Mouse (Mus musculus): ENCODE results near the gene Clrn3. TPM values are rescaled to one million over a fixed set of nuclear protein-coding genes. Genes with fewer than 3 reads are reported as not detected.
"Not testable (repeated sequence)": the region's sequence is repeated elsewhere in the genome, so short reads cannot be mapped to it uniquely, and the experiment has no call there.

Clrn3 gene
- total RNA-seq (2021): not detected
- long read RNA-seq, experiment 1: 0 reads
- long read RNA-seq, experiment 2: 0 reads

DNA sequence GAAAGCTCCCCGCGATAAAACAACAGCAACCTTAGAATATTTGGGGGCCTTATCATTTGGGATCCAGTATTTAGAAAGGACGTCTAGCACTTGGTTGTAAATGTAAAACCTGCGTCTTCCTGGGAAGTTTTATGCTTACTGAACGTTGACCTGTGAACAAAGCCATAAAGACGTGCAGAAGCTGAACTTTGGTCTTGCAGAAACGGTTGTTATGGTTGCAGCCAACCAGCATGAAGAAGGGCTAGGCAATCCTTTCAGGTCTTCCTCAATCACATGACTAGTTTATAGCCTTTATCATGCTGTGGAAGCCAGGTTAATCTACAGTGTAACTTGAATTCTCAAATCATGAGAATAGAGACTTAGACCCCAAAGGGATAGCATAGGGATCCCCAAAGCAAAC is at the start of gene Clrn3:
Gene Clrn3 (minus strand): TSS at position 140 of the 400 bp plus-strand sequence.
- intact Hi-C loops (cut with DNase I): no loop called here
- DNase-seq (ENCODE audit: low spot score in 2 of 2): no peak

DNA sequence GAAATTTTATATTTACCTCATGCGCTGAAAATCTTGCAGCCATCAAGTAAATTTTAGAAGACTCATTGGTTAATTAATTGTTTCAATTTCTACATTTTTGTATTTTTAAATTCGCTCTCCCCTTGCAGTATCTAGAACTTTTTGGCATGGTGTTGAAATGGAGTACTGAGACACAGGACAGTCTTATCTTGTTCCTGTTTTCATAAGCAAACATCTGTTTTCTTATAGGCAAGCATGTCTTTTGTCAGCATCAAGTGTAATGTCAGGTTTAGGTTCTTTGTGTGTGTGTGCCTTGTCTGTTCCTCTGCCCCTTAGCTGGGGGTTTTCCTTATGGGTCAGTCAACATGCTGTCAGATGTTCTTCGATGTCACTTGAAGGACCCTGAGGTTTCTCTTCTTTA is 47.9 kb upstream of the Clrn3 start:
- no peak for DNase-seq (ENCODE audit: low spot score in 2 of 2)
- intact Hi-C loops (cut with DNase I): no loop called here

DNA sequence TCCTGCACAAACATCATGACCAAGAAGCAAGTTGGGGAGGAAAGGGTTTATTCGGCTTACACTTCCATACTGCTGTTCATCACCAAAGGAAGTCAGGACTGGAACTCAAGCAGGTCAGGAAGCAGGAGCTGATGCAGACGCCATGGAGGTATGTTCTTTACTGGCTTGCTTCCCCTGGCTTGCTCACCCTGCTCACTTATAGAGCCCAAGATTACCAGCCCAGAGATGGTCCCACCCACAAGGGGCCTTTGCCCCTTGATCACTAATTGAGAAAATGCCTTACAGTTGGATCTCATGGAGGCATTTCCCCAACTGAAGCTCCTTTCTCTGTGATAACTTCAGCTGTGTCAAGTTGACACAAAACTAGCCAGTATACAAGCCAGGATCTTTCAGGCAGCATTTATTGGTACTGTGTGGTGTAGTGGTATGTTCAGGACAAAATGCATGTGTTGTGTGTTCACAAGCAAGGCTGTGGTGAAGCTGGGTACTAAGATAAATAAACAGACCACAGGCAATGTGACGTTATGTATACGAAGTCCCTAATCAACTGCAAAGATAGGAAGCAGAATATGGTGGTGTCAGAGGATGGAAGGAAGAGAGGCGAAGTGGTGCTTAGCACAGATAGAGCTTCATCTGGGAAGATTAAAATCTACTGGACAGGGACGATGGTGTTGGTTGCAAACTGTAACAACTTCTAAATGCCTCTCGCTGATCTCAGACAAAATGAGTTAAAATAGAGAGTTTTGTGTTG is 47.0 kb upstream of the Clrn3 start:
- not testable (repeated sequence) for DNase-seq (ENCODE audit: low spot score in 2 of 2)

DNA sequence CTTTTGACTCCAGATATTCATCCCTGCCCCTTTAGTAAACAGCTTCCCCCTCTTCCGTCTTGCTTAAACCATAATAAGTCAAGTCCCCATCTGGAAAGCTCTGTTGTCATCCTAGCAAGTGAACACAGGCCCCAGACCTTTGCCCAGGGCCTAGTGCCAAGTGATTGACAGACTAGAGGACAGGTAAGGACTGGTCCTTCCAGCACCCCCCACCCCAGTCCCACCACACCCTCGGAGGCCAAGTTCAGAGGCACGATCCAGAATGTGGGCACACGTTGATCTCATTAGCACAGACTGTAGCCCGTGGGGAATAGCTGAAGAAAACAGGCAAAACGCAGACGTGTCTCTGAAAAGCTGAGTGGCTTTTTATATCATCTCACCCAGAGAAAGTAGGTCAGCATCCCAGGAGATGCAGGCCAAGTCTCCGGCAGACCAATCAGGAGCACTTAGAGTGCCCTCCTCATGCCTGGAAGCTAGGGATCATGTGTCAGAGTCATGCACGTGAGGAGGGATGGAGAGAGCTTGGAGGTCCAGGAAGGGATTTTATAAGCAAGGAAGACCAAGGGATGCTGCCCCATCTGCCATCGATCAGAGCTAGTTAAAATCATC is 43.6 kb upstream of the Clrn3 start:
- no peak for DNase-seq (ENCODE audit: low spot score in 2 of 2)
- intact Hi-C loops (cut with DNase I): no loop called here

More for the DNA sequence above, 47.0 kb upstream of the Clrn3 start:
- intact Hi-C loops (cut with DNase I): not testable (repeated sequence)

DNA sequence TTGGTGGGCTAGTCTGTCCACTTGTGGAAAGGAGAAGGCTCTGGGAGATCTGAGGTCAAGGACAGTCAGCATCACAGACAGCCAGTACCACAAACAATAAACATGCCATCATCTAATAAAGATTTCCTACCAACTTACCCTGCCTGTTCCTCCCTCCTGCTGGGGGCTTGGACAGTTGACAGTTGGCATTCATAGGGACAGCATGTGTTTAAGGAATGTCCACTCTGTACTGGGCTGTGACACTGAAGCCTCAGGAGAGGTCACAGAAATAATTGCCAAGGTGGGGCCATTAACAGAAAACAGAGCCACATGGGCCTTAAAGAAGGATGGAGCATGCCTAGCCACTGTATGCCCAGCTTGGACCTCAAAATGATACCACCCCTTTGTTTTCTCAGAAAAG is 42.9 kb upstream of the Clrn3 start:
- intact Hi-C loops (cut with DNase I): no loop called here
- DNase-seq (ENCODE audit: low spot score in 2 of 2): no peak

DNA sequence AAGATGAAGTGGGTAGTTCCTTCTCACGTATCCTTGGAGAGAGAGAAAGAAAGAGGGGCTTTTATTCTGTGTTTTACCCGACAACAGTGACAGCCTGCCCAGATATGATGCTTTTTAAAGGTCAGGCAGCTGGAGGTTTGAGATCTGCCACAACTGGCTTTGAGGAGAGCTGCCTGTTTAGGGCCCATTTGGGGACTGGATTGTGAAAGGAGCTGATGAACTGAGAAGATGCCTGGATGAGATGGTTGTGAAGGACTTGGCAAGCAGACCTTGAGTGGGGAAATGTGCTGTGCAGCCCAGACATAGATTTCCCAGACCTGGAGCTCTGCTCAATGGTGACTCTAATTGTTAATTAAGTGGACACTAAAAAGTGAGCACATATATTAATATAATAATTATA is 40.1 kb upstream of the Clrn3 start:
- intact Hi-C loops (cut with DNase I): no loop called here
- no peak for DNase-seq (ENCODE audit: low spot score in 2 of 2)

DNA sequence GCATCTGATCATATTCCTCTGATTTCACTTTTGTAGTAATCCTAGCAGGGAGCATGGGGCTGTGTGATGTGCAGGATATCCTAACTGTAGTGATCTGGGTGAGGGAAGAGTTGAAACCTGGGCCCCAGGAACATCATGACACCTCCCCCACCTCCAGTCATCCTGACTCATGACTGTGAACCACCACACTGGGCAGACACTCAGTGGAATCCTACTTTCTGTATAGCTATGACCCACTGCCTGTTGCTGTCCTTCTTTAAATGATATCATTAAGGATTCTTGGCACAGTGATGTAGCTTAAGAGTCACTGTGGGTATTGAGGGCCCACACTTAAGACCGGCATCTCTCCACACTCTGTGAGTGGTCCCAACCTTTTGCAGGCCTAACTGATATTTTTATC is 39.1 kb upstream of the Clrn3 start:
- DNase-seq (ENCODE audit: low spot score in 2 of 2): no peak
- intact Hi-C loops (cut with DNase I): no loop called here

DNA sequence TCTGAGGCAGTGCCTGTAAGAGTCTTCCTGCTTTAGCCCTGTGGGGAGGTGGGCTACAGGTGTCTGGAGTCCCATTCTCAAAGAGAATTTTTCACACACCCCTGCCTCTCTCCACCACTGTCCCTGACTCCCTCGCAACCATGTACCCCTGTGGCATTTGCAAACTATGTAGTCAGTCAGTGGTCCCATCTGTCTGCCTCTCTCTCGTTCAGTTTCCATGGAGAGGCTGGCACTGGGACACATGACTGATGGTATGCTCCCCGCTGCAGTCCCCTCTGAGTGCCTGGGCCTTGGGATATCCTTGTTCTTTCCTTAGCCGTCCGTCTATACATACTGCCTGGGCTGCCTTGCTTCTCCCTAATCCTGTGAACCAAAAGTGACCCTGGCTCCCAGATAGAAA is 37.6 kb upstream of the Clrn3 start:
- intact Hi-C loops (cut with DNase I): no loop called here
- DNase-seq (ENCODE audit: low spot score in 2 of 2): no peak

DNA sequence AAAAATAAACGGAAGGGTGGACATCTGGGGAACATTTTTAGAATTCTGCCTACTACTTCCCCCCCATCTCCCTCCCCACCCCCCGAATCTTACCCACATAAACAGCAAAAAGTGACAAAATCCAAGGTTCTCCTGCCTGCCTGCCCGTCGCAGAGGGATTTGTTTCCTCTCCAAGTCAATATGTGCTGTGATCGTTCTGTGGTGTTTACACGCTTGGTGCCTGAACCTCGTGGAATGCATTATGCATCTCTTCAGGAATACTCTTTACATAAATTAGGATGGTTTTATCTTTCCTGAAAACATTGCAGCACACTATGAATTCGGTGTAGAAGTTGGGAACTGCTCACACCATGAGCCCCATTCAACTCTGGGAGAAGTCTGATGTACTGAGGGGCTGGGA is 35.6 kb upstream of the Clrn3 start:
- intact Hi-C loops (cut with DNase I): no loop called here

DNA sequence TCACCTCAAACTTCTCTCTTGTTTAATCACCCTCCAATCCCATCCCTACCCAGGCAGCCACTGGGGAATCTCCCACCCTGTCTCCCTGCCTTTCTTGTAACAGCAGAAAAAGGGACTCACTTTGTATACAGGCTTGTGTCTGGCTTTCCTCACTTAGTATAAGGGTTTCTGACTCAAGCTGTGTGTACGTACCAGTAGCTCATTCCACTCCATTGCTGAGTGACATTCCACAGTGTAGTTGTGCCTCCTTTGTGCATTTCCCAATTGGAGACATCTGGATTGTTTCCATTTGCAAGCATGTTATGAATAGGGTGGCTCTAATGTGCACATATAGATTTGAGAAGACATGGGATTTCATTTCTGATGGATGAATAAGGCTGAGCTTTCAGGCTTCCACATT is 31.8 kb upstream of the Clrn3 start:
- no peak for DNase-seq (ENCODE audit: low spot score in 2 of 2)
- intact Hi-C loops (cut with DNase I): no loop called here

More for the DNA sequence above, 35.6 kb upstream of the Clrn3 start:
- DNase-seq (ENCODE audit: low spot score in 2 of 2): no peak

DNA sequence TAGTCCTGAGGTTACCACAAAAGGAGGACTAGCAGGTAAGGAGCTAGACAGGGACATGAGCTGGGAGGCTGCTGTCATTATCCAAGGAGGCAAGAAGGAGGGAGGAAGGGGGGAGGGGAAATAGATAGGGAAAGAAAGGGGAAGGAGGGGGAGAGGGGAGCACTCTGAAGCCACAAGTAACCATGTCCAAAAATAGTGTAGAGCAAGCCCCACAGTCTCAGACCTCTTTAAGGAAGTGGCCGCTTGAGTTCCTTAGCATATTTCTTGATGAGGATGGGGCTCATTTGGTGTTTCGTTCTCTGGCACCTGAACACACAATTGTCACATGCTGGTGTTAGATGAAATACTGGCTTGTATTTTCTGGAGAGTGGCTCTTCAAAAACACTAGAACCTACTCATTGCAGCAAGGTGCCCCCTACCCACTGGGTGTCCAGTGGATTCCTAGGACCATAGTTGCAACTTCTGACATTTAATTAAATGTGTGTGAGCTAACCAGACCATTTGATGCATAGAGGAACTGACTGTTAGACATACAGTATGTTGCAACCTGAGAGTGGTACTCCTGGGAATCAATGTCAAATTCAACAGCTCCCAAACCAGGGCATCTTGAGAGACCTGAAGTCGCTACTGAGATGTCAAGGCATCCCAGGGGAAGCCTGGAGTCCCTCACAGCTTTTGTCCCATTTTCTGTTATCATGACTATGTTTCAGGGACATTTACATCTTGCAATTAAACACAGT is 28.4 kb upstream of the Clrn3 start:
- DNase-seq (ENCODE audit: low spot score in 2 of 2): no peak
- intact Hi-C loops (cut with DNase I): no loop called here

DNA sequence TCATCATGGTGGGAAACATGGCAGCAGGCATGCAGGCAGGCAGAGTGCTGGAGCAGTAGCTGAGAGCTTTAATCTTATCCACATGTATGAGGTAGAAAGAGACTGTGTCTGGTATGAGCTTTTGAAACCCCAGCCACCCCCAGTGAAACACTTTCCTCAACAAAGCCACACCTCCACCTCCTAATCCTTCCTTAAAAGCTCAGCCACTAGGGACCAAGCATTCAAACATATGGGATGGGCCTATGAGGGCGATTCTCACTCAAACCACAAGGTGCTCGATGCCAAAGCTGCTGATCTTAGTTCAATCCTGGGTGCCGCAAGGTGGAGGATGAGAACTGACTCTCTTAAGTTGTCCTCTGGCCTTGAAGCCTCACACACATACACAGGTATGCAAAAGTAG is 25.1 kb upstream of the Clrn3 start:
- intact Hi-C loops (cut with DNase I): no loop called here
- DNase-seq (ENCODE audit: low spot score in 2 of 2): no peak

DNA sequence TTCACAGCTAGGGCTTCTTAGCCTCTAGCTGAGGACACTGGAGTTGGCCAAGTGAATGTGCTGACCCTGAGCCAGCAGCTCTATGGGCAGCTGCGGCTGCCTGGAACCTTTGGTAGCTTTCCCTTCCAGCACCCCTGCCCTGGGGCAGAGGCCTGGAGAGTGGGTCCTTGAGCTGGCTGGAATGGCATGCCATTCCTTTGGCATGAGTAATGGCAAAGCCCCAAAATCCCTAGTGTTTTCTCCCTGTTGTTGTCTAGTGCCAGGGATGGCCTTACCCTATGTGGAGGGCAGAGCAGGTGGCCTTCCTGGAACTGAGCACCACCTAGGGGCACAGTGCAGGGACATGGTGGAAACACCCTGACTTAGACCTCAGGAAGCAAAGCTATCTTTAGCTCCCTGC is 23.1 kb upstream of the Clrn3 start:
- DNase-seq (ENCODE audit: low spot score in 2 of 2): no peak
- intact Hi-C loops (cut with DNase I): no loop called here

DNA sequence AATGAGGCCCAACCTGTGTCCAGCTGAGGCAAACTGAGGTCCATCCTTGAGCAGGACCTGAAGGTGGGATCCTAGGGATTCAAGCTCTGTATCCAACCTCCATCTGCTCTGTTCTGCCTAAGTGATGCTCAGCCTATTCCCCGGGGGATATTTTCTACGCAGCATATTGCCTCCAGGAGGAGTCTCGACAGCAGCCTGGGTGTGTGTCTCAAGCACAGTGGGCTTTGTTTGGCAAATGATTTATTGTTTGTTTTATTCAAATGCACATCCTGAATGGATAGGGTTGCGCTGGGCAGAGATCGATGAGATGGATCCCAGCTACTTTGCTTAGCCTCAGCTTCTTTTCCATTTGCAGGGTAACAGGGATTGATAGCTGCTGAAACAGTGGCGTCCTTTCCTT is 20.0 kb upstream of the Clrn3 start:
- no peak for DNase-seq (ENCODE audit: low spot score in 2 of 2)

DNA sequence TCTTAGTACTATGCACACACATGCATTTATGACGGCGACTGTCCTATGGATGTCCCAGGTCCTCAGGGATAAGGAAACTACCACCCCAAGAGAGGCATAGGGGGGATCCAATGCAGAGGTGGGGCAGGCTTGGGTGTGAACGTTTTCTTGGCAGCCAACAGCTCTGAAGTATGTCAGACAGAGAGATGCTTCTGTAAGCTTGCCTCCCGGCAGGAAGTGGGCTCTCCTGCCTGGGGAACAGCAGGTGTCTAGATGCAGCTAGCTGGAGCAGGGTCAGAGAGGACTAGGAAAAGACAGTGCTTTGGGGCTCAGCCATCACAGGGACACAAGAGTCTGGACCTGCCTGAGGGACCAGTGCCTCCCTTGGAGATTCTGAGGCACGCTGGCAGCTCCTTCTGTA is 18.1 kb upstream of the Clrn3 start:
- DNase-seq (ENCODE audit: low spot score in 2 of 2): no peak
- intact Hi-C loops (cut with DNase I): loop anchor here (5.0 kb wide), 1 partner anchor 36 kb away; no protein-coding TSS in a partner anchor

More for the DNA sequence above, 20.0 kb upstream of the Clrn3 start:
- intact Hi-C loops (cut with DNase I): loop anchor here (5.0 kb wide), 1 partner anchor 34 kb away; no protein-coding TSS in a partner anchor

DNA sequence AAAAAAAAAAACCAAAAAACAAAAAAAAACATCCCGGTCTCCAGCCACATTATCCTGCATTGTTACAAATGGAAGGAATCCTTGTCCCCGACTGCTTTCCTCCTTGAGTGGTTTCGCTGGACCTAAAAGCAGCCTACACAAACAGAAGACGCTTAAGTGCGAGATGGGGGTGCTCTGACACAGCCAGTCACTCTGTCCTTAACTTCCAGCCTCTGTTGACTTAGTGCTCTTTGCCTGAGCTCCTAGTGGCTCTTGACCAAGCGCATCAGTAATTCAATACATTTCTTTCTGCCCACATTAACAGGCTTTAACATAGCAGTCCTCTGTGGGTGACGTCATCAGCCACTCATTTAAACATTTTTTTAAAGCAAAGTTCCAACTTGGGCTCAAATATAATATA is 17.5 kb upstream of the Clrn3 start:
- intact Hi-C loops (cut with DNase I): loop anchor here (5.0 kb wide), 1 partner anchor 36 kb away; no protein-coding TSS in a partner anchor
- no peak for DNase-seq (ENCODE audit: low spot score in 2 of 2)

DNA sequence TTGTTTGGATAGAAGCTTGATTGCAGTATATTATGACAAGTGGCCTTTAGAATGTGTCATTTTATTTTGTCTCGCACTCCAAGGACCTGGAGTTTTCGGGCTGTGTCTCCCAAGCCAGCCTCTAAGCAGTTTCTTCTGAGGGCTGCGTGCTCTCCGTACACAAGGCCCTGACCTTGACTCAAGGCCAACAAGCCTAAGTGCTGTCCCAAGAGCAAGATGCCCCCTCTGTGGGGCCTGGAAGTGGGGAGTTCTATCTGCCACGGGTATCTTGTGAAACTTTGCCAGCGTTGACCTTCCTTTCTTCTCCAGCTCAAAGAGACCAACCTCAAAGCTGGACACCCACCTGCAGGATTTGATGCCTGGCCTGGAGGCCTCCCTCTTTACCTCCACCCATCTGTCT is 15.9 kb upstream of the Clrn3 start:
- intact Hi-C loops (cut with DNase I): no loop called here
- no peak for DNase-seq (ENCODE audit: low spot score in 2 of 2)

DNA sequence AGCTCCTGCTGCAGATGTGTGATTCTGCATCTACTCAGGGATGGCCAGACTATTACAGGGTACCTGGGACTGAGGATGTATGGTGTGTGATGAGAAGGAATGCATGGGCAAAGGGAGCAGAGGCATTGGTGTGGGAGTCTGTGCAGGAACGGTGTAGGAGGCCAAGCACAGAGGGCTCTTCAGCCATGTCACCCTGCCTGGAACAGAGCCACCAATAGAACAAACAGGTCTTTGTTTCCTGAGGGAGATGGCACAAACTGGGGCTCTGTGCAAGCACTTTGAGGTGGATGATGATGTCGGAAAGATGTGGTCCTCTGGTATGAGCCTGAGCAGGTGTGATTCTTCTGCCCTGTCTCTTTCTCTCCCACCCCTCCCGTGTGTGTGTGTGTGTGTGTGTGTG is 14.6 kb upstream of the Clrn3 start:
- DNase-seq (ENCODE audit: low spot score in 2 of 2): peak in 1 of 2 experiments; percentile 37
- intact Hi-C loops (cut with DNase I): no loop called here

DNA sequence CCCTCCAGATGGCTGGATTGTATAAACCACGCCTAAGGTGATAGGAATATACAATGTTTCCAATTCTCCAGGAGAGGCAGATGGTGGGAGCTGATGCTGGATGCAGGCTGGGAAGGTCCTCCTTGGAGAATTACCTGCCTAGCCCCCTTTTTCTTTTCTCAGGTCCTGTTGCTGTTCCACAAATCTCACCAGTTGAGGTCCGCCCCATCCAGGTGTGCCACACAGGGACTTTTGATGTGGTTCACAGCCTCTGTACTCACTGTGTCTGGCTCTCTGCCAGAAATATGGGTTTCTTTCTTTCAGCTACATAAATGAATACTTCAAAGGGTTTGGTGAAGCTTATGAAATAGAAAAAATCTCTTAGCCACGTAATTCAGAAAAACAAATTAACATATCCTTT is 13.8 kb upstream of the Clrn3 start:
- intact Hi-C loops (cut with DNase I): no loop called here
- no peak for DNase-seq (ENCODE audit: low spot score in 2 of 2)

DNA sequence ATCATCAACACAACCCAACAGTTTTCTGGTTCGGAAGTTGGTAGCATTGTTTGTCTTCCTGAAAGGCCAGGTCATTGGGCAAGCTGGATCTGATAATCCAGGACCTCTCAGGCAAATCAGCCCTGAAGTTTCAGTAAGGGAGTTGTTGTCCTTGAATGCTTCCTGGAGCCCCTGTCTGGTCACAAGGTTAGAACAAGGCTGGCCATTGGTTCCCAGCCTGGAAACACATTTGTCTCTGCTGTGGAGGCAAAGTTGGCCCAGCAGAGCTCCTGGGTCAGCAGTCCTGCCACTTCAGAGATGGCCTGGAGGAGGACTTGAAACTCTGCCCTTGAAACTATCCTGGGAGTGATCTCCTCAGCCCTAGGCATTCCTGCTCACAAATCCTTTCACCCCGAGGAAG is 11.0 kb upstream of the Clrn3 start:
- intact Hi-C loops (cut with DNase I): loop anchor here (5.0 kb wide), 1 partner anchor 93 kb away; no protein-coding TSS in a partner anchor
- DNase-seq (ENCODE audit: low spot score in 2 of 2): no peak

Data from left cerebral cortex, postnatal 14 days (tissue).